Mouse (Mus musculus) ZHBTc4 (cell line): ENCODE results near the gene Clip3.

Source experiments
- DNase-seq: peaks from one replicate; pipeline ENCODE4 v3.0.0-alpha.2; 2011; ENCODE audit warnings: low read depth, low spot score

Gene Clip3

GRCm38 (mm10) chr7:30325364-30325763, 33.8 kb downstream of the Clip3 start:
- peak; percentile 88 for DNase-seq

GRCm38 (mm10) chr7:30326427-30326826, 34.9 kb downstream of the Clip3 start:
- DNase-seq, result no peak

DNA sequence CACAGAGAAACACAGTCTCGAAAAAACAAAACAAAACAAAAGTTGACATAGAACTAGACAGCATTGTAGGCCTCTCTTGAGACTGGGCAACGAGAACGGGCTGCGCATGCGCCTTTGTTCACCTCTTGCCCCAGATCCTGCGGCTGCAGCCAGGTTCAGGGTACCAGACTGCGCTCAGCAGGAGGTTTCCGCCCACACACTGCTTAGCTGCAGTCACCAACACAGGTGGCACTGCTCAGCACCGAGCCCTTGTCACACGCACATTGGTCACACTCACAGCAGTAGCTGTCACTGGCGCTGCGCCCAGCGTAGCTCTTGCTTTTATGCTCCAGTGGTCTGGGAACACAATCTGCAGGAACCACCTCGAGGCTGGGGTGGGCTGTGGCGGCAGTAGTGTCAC, 35.6 kb downstream of the Clip3 start:
- no peak for DNase-seq

DNA sequence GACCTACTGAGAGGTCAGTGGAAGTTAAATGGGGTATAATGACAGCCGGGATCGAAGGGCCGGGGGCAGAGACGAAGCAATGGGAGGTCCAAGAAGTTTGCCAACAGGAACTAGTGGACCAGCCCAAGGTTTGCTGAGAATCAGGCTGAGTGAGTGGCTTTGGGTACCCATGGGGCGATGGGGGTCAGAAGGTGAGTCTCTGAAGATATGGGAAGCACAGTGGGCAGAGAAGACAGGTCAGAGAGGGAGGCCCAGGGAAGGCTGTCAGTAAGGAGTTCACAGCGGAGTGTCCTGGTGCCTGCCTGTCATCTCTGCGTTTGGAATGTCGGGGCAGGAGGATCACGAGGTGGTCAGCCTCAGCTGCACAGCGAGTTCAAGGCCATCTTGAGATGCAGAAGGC, 36.9 kb downstream of the Clip3 start:
- DNase-seq, result no peak

- peak; percentile 97 for DNase-seq
Observed at GRCm38 (mm10) chr7:30331887-30332286, 40.4 kb downstream of the Clip3 start.

GRCm38 (mm10) chr7:30332622-30333259, 41.2 kb downstream of the Clip3 start:
- DNase-seq, result no peak

- DNase-seq, result no peak
Observed at GRCm38 (mm10) chr7:30333436-30333835, 41.9 kb downstream of the Clip3 start.

GRCm38 (mm10) chr7:30334563-30334962, 43.0 kb downstream of the Clip3 start:
- no peak for DNase-seq

GRCm38 (mm10) chr7:30335688-30336087, 44.2 kb downstream of the Clip3 start:
- no peak for DNase-seq

- DNase-seq, result peak; percentile 93
Observed at GRCm38 (mm10) chr7:30336384-30336783, 44.9 kb downstream of the Clip3 start.

- no peak for DNase-seq
Observed at GRCm38 (mm10) chr7:30339432-30340109, 48.0 kb downstream of the Clip3 start.

- DNase-seq, result peak; percentile 78
Observed at GRCm38 (mm10) chr7:30346635-30347379, 55.3 kb downstream of the Clip3 start.

GRCm38 (mm10) chr7:30347828-30348227, 56.3 kb downstream of the Clip3 start:
- DNase-seq, result peak; percentile 91

- peak; percentile 92 for DNase-seq
Observed at GRCm38 (mm10) chr7:30353279-30353822, 61.8 kb downstream of the Clip3 start.

GRCm38 (mm10) chr7:30354059-30354458, 62.5 kb downstream of the Clip3 start:
- DNase-seq, result no peak
